Mouse (Mus musculus) CH12.LX (cell line): ENCODE results near the gene Gm20517. TPM values are rescaled to one million over a fixed set of nuclear protein-coding genes. Genes with fewer than 3 reads are reported as not detected.

Source experiments
- DNase-seq: peaks from one replicate; pipeline ENCODE4 v3.0.0-alpha.2; 2013; ENCODE audit errors: extremely low read depth
- H3K27ac ChIP-seq: 2 replicates; pipeline ENCODE4 v1.5.1; 2012; ENCODE audit warnings: low read depth, mild to moderate bottlenecking, control low read depth, moderate library complexity; ENCODE audit not compliant: insufficient read depth
- H3K27me3 ChIP-seq: replicated peaks from 2 replicates; pipeline ENCODE3; 2012; ENCODE audit warnings: inconsistent platforms
- H3K36me3 ChIP-seq, 2 experiments: replicated peaks in 1 of 2; 2 replicates each; pipeline versions ENCODE3 to v1.6.1; 2012; ENCODE audit warnings: inconsistent platforms in 1 of 2, low read length in 1 of 2, mild to moderate bottlenecking in 1 of 2, mixed read lengths in 1 of 2, moderate library complexity in 1 of 2; ENCODE audit not compliant: control insufficient read depth in 1 of 2, insufficient read depth in 1 of 2
- H3K4me1 ChIP-seq, 2 experiments: 2 replicates each; pipeline ENCODE4 v1.6.1; 2012; ENCODE audit warnings: inconsistent platforms in 1 of 2, moderate library complexity in 1 of 2; ENCODE audit not compliant: insufficient read depth in 2 of 2, control insufficient read depth in 1 of 2
- H3K4me2 ChIP-seq: 2 replicates; pipeline ENCODE4 v1.6.1; 2012; ENCODE audit warnings: low read depth, mild to moderate bottlenecking, control low read depth; ENCODE audit not compliant: poor library complexity, insufficient read depth, severe bottlenecking
- H3K4me3 ChIP-seq, 3 experiments: fragments of 150-350 bp in 1 of 3; sonication (generic) in 1 of 3; replicated peaks in 1 of 3; 2 replicates each; pipeline versions ENCODE3 to v1.5.1; 2011 to 2012; ENCODE audit warnings: low read depth in 2 of 3, low read length in 2 of 3, mild to moderate bottlenecking in 2 of 3, moderate library complexity in 2 of 3, control low read depth in 1 of 3, improper control_type of control experiment in 1 of 3, inconsistent platforms in 1 of 3, mixed read lengths in 1 of 3; ENCODE audit not compliant: poor library complexity in 1 of 3
- H3K79me2 ChIP-seq: replicated peaks from 2 replicates; pipeline ENCODE4 v1.6.1; 2012; ENCODE audit warnings: mild to moderate bottlenecking, moderate library complexity; ENCODE audit not compliant: control insufficient read depth, poor library complexity, insufficient read depth, severe bottlenecking; ENCODE audit errors: extremely low read depth
- H3K9ac ChIP-seq: 2 replicates; pipeline ENCODE4 v1.6.1; 2012; ENCODE audit warnings: low read depth, mild to moderate bottlenecking, control low read depth, moderate library complexity; ENCODE audit not compliant: insufficient read depth
- H3K9me3 ChIP-seq: replicated peaks from 2 replicates; pipeline ENCODE3; 2012; ENCODE audit warnings: low read length, inconsistent platforms, mixed read lengths
- BHLHE40 ChIP-seq: IDR thresholded peaks from 2 replicates; pipeline ENCODE4 v1.6.1; 2011; ENCODE audit warnings: mild to moderate bottlenecking, low read depth, low read length, improper control_type of control experiment
- CHD1 ChIP-seq: IDR thresholded peaks from 2 replicates; pipeline ENCODE4 v1.6.1; 2012; ENCODE audit warnings: low read depth, low read length, improper control_type of control experiment, inconsistent platforms
- CHD2 ChIP-seq: IDR thresholded peaks from 2 replicates; pipeline ENCODE4 v1.6.1; 2011; ENCODE audit warnings: low read length, improper control_type of control experiment
- CTCF ChIP-seq, 2 experiments: IDR thresholded peaks in 1 of 2; conservative IDR thresholded peaks in 1 of 2; 2 replicates each; pipeline ENCODE4 v1.5.1; 2011 to 2012; ENCODE audit warnings: low read depth in 2 of 2, low read length in 2 of 2, improper control_type of control experiment in 1 of 2, inconsistent platforms in 1 of 2, mild to moderate bottlenecking in 1 of 2, moderate library complexity in 1 of 2
- ELF1 ChIP-seq: IDR thresholded peaks from 2 replicates; pipeline ENCODE4 v1.6.1; 2014; ENCODE audit warnings: low read depth, mild to moderate bottlenecking, inconsistent platforms, low read length, improper control_type of control experiment
- ETS1 ChIP-seq: conservative IDR thresholded peaks from 2 replicates; pipeline ENCODE4 v1.6.1; 2012; ENCODE audit warnings: low read depth, mild to moderate bottlenecking, inconsistent platforms, low read length, improper control_type of control experiment, moderate library complexity
- HCFC1 ChIP-seq: IDR thresholded peaks from 2 replicates; pipeline ENCODE4 v1.6.1; 2012; ENCODE audit warnings: low read depth, mild to moderate bottlenecking, inconsistent platforms, low read length, improper control_type of control experiment
- IRF4 ChIP-seq: IDR thresholded peaks from 2 replicates; pipeline ENCODE4 v1.6.1; 2014; ENCODE audit warnings: low read depth, mild to moderate bottlenecking, inconsistent platforms, low read length, improper control_type of control experiment
- JUN ChIP-seq: IDR thresholded peaks from 2 replicates; pipeline ENCODE4 v1.6.1; 2011; ENCODE audit warnings: low read depth, mild to moderate bottlenecking, low read length, improper control_type of control experiment, moderate library complexity; ENCODE audit not compliant: insufficient read depth
- JUND ChIP-seq: conservative IDR thresholded peaks from 2 replicates; pipeline ENCODE4 v1.6.1; 2011; ENCODE audit warnings: low read depth, low read length, improper control_type of control experiment
- MAX ChIP-seq: IDR thresholded peaks from 2 replicates; pipeline ENCODE4 v1.6.1; 2011; ENCODE audit warnings: low read length, improper control_type of control experiment
- MEF2A ChIP-seq: IDR thresholded peaks from 2 replicates; pipeline ENCODE4 v1.6.1; 2014; ENCODE audit warnings: low read depth, mild to moderate bottlenecking, inconsistent platforms, low read length, improper control_type of control experiment, borderline replicate concordance
- MYC ChIP-seq: IDR thresholded peaks from 2 replicates; pipeline ENCODE4 v1.6.1; 2011; ENCODE audit warnings: low read depth, mild to moderate bottlenecking, improper control_type of control experiment, low read length
- NRF1 ChIP-seq: IDR thresholded peaks from 2 replicates; pipeline ENCODE4 v1.6.1; 2014; ENCODE audit warnings: low read depth, mild to moderate bottlenecking, inconsistent platforms, low read length, improper control_type of control experiment, moderate library complexity
- POLR2AphosphoS2 ChIP-seq: IDR thresholded peaks from 2 replicates; pipeline ENCODE4 v1.6.1; 2011; ENCODE audit warnings: low read depth, low read length, improper control_type of control experiment
- SIN3A ChIP-seq: IDR thresholded peaks from 2 replicates; pipeline ENCODE4 v1.6.1; 2012; ENCODE audit warnings: low read length, improper control_type of control experiment, inconsistent platforms
- SMC3 ChIP-seq: IDR thresholded peaks from 2 replicates; pipeline ENCODE4 v1.6.1; 2011; ENCODE audit warnings: low read depth, low read length, improper control_type of control experiment
- USF2 ChIP-seq: conservative IDR thresholded peaks from 2 replicates; pipeline ENCODE4 v1.6.1; 2011; ENCODE audit warnings: low read depth, low read length, improper control_type of control experiment
- ZC3H11A ChIP-seq: IDR thresholded peaks from 2 replicates; pipeline ENCODE4 v1.6.1; 2012; ENCODE audit warnings: low read depth, mild to moderate bottlenecking, inconsistent platforms, low read length, improper control_type of control experiment
- ZKSCAN1 ChIP-seq: IDR thresholded peaks from 2 replicates; pipeline ENCODE4 v1.6.1; 2012; ENCODE audit warnings: low read depth, inconsistent platforms, low read length, improper control_type of control experiment, borderline replicate concordance
- dilution Hi-C: fragments of 300-500 bp; cut with MboI; formaldehyde crosslinking; loops from 2 replicates; pipeline ENCODE4 v1.14.3; 2020; ENCODE audit warnings: low sequenced_read_pairs; ENCODE audit not compliant: extremely low pct_unique_long_range_greater_than_20kb, extremely low pct_ligation_motif_present
- in situ Hi-C: fragments of 300-500 bp; cut with MboI; formaldehyde crosslinking; loops from 3 replicates; pipeline ENCODE4 v1.14.3; 2019; ENCODE audit warnings: low sequenced_read_pairs, low pct_ligation_motif_present, low pct_unique_long_range_greater_than_20kb, mixed read lengths
- polyA plus RNA-seq: library from polyadenylated mRNA; unstranded; fragments of >175 nt; gene quantifications from 2 replicates; pipeline ENCODE4 v1.2.1, GENCODE M21; 2012; ENCODE audit warnings: low read depth; ENCODE audit not compliant: insufficient read length
- total RNA-seq, 2 experiments: library from RNA; depleted of rRNA; stranded (reverse); fragments of 300-350 nt in 1 of 2; fragments of >200 nt in 1 of 2; gene quantifications; 2 replicates each; pipeline ENCODE4 v1.2.3; 2012 to 2014

Gm20517 gene
- total and polyA plus RNA-seq, 3 experiments: 1.1 to 1.8 (median 1.8) TPM

GRCm38 (mm10) chr17:47663009-47663713, 51.8 kb downstream of the Gm20517 start:
- Histone ChIP-seq H3K9me3 (no peaks in the 10 kb centered on the region), H3K36me3 (peaks cover 0 to 3% of the 10 kb centered on the region in 2 experiments), H3K79me2 (no peaks in the 10 kb centered on the region), H3K4me3 (no peak overlapping the region), H3K27ac (no peak overlapping the region), H3K27me3 (no peaks in the 10 kb centered on the region), H3K4me1 (peaks cover 0 to 3% of the 10 kb centered on the region in 2 experiments; a peak in 1 of 4 replicates), H3K9ac (no peak overlapping the region), H3K4me2 (no peak overlapping the region)
- dilution Hi-C loops (no loop called here), in situ Hi-C loops (no loop called here)
- TF ChIP-seq ZKSCAN1: no peak
- TF ChIP-seq CHD1: no peak
- no peak for TF ChIP-seq NRF1
- no peak for TF ChIP-seq MEF2A
- no peak for DNase-seq

GRCm38 (mm10) chr17:47664474-47664873, 53.1 kb downstream of the Gm20517 start:
- dilution Hi-C loops: no loop called here
- in situ Hi-C loops: no loop called here
- no peak for TF ChIP-seq IRF4
- TF ChIP-seq ETS1: no peak
- no peak for TF ChIP-seq ZKSCAN1
- TF ChIP-seq CTCF (conservative IDR thresholded peaks at IDR 0.05 in 1 of 2, IDR thresholded peaks at IDR 0.05 in 1 of 2; ENCODE audit: low read depth in 2 of 2, low read length in 2 of 2): no peak
- no peak for TF ChIP-seq BHLHE40
- no peak for TF ChIP-seq ELF1
- H3K27me3 ChIP-seq: no peaks in the 10 kb centered on the region
- H3K9ac ChIP-seq: no peak overlapping the region
- no peaks in the 10 kb centered on the region for H3K9me3 ChIP-seq
- H3K36me3 ChIP-seq: peaks cover 0 to 3% of the 10 kb centered on the region in 2 experiments
- no peak for DNase-seq
- H3K27ac ChIP-seq: no peak overlapping the region
- H3K4me1 ChIP-seq: no peaks in the 10 kb centered on the region
- no peak overlapping the region for H3K4me3 ChIP-seq
- H3K4me2 ChIP-seq: no peak overlapping the region
- no peaks in the 10 kb centered on the region for H3K79me2 ChIP-seq

GRCm38 (mm10) chr17:47669166-47669565, 57.8 kb downstream of the Gm20517 start:
- Histone ChIP-seq H3K27me3 (no peaks in the 10 kb centered on the region), H3K4me3 (no peak overlapping the region), H3K9me3 (no peaks in the 10 kb centered on the region), H3K4me1 (peaks cover 0 to 3% of the 10 kb centered on the region in 2 experiments; a peak in 1 of 4 replicates), H3K27ac (no peak overlapping the region), H3K9ac (no peak overlapping the region), H3K36me3 (peaks cover 12 to 23% of the 10 kb centered on the region in 2 experiments), H3K4me2 (no peak overlapping the region)
- in situ Hi-C loops: no loop called here
- DNase-seq: no peak
- TF ChIP-seq CHD2 (no peak), JUN (no peak), MYC (no peak), ZC3H11A (no peak), MEF2A (no peak), POLR2AphosphoS2 (no peak), MAX (no peak), BHLHE40 (no peak), SIN3A (no peak), HCFC1 (no peak), SMC3 (no peak), JUND (no peak), ZKSCAN1 (no peak), USF2 (no peak)
- TF ChIP-seq, all 38 proteins: peak for 0
- dilution Hi-C loops: no loop called here
- H3K79me2 ChIP-seq: no peaks in the 10 kb centered on the region
